Mouse (Mus musculus) lung, postnatal 0 days (tissue): ENCODE data around the gene Rps6ka4. TPM values are rescaled to one million over a fixed set of nuclear protein-coding genes. Genes with fewer than 3 reads are reported as not detected.

ENCODE experiments used
- ATAC-seq: fragments of 200-750 bp; cut with Nextera tagmentation; 2 replicates; pipeline ENCODE4 v1.8.0; 2017; ENCODE audit warnings: moderate library complexity
- DNase-seq: peaks from one replicate; pipeline ENCODE4 v3.0.0-alpha.2; 2016; ENCODE audit warnings: low spot score
- H3K27ac ChIP-seq: fragments of 300-500 bp; sonication (generic); 2 replicates; pipeline ENCODE4 v1.5.1; 2014; ENCODE audit warnings: antibody characterized with exemption, mild to moderate bottlenecking, low read length, mixed read lengths
- H3K27me3 ChIP-seq: fragments of 300-500 bp; sonication (generic); replicated peaks from 2 replicates; pipeline ENCODE4 v1.6.1; 2014; ENCODE audit warnings: low read length, mixed read lengths; ENCODE audit not compliant: insufficient read depth
- H3K36me3 ChIP-seq: fragments of 300-500 bp; sonication (generic); 2 replicates; pipeline ENCODE4 v1.6.1; 2014; ENCODE audit warnings: low read length, mixed read lengths; ENCODE audit not compliant: insufficient read depth
- H3K4me1 ChIP-seq: fragments of 300-500 bp; sonication (generic); 2 replicates; pipeline ENCODE4 v1.6.1; 2014; ENCODE audit warnings: antibody characterized with exemption, low read depth, low read length, mixed read lengths; ENCODE audit not compliant: insufficient read depth
- H3K4me2 ChIP-seq: fragments of 300-500 bp; sonication (generic); replicated peaks from 2 replicates; pipeline ENCODE4 v1.6.1; 2014; ENCODE audit warnings: low read depth, mild to moderate bottlenecking, low read length, moderate library complexity, mixed read lengths
- H3K4me3 ChIP-seq: fragments of 300-500 bp; sonication (generic); 2 replicates; pipeline ENCODE4 v1.5.1; 2014; ENCODE audit warnings: low read depth, low read length
- H3K9ac ChIP-seq: fragments of 300-500 bp; sonication (generic); replicated peaks from 2 replicates; pipeline ENCODE4 v1.6.1; 2014; ENCODE audit warnings: low read depth, mild to moderate bottlenecking
- H3K9me3 ChIP-seq: fragments of 300-500 bp; sonication (generic); 2 replicates; pipeline ENCODE4 v1.6.1; 2016; ENCODE audit warnings: low read length, mixed read lengths
- CTCF ChIP-seq: IDR thresholded peaks from 2 replicates; pipeline ENCODE4 v1.5.1; 2016; ENCODE audit warnings: antibody characterized with exemption, mild to moderate bottlenecking
- EP300 ChIP-seq: IDR thresholded peaks from 2 replicates; pipeline ENCODE4 v1.6.1; 2016; ENCODE audit warnings: antibody characterized with exemption, mild to moderate bottlenecking, control low read depth
- WGBS: fragments of 180-500 bp; shearing (Covaris S2); extraction: QIAGEN DNeasy Blood & Tissue Kit; methylation state at CpG from one replicate; pipeline ENCODE4 v1.1.7; 2014; 5-methylcytosine and 5-hydroxymethylcytosine counted together
- polyA plus RNA-seq: library from polyadenylated mRNA; unstranded; fragments of >200 nt; fragmentation: Nextera tagmentation; extraction: Ambion mirVana; gene quantifications from 2 replicates; pipeline ENCODE4 v1.2.1, GENCODE M21; 2015

The Rps6ka4 gene
- polyA plus RNA-seq, 1 experiment from 2014 or later: 40.6 TPM

GRCm38 (mm10) chr19:6853903-6854302 lies 13.5 kb upstream of the Rps6ka4 start:
- Histone ChIP-seq H3K4me1 (peaks cover 5% of the 10 kb centered on the region; the same call in 1 of the 2 replicates), H3K4me3 (no peak overlapping the region), H3K9ac (no peak overlapping the region), H3K9me3 (no peaks in the 10 kb centered on the region), H3K4me2 (no peak overlapping the region), H3K36me3 (no peaks in the 10 kb centered on the region), H3K27me3 (peaks cover 9% of the 10 kb centered on the region; the same call in 1 of the 2 replicates), H3K27ac (no peak overlapping the region)
- WGBS: 72% methylated on average over 8 of the region's 8 CpGs
- TF ChIP-seq CTCF (peak; percentile 28; the same call in 1 of the 2 replicates), EP300 (no peak)
- DNase-seq (no peak), ATAC-seq (no peak)

- H3K4me2 ChIP-seq: no peak overlapping the region
- H3K27me3 ChIP-seq: peaks cover 20% of the 10 kb centered on the region
- ATAC-seq (no peak), DNase-seq (peak; percentile 30)
- TF ChIP-seq EP300: no peak
- no peak for TF ChIP-seq CTCF
- H3K4me3 ChIP-seq: no peak overlapping the region
- no peak overlapping the region for H3K27ac ChIP-seq
- peaks cover 5% of the 10 kb centered on the region; the same call in 1 of the 2 replicates for H3K4me1 ChIP-seq
- no peaks in the 10 kb centered on the region for H3K9me3 ChIP-seq
- no peak overlapping the region for H3K9ac ChIP-seq
- WGBS: 77% methylated on average over 21 of the region's 21 CpGs
- no peaks in the 10 kb centered on the region for H3K36me3 ChIP-seq
Measured at GRCm38 (mm10) chr19:6852393-6853305, 12.2 kb upstream of the Rps6ka4 start.

- ATAC-seq (no peak), DNase-seq (no peak)
- no peak overlapping the region for H3K27ac ChIP-seq
- no peaks in the 10 kb centered on the region for H3K36me3 ChIP-seq
- H3K9ac ChIP-seq: no peak overlapping the region
- peaks cover 5% of the 10 kb centered on the region; the same call in 1 of the 2 replicates for H3K4me1 ChIP-seq
- 80% methylated on average over 3 of the region's 3 CpGs for WGBS
- TF ChIP-seq CTCF (no peak), EP300 (no peak)
- H3K9me3 ChIP-seq: no peaks in the 10 kb centered on the region
- peaks cover 23% of the 10 kb centered on the region for H3K27me3 ChIP-seq
- no peak overlapping the region for H3K4me2 ChIP-seq
- H3K4me3 ChIP-seq: no peak overlapping the region
Measured at GRCm38 (mm10) chr19:6851497-6851896, 11.1 kb upstream of the Rps6ka4 start.

- no peak overlapping the region for H3K4me2 ChIP-seq
- no peak overlapping the region for H3K27ac ChIP-seq
Measured at GRCm38 (mm10) chr19:6849506-6850068, 9.2 kb upstream of the Rps6ka4 start.

GRCm38 (mm10) chr19:6847841-6848517 lies 7.5 kb upstream of the Rps6ka4 start:
- peak overlapping the region; percentile 12; the same call in 1 of the 2 replicates for H3K4me3 ChIP-seq
- H3K9ac ChIP-seq: no peak overlapping the region
- no peak overlapping the region for H3K27ac ChIP-seq
- peaks cover 17% of the 10 kb centered on the region for H3K27me3 ChIP-seq
- ATAC-seq (peak; percentile 48), DNase-seq (no peak)
- H3K36me3 ChIP-seq: no peaks in the 10 kb centered on the region
- TF ChIP-seq CTCF (no peak), EP300 (no peak)
- 10% methylated on average over 31 of the region's 31 CpGs for WGBS
- H3K9me3 ChIP-seq: no peaks in the 10 kb centered on the region
- no peaks in the 10 kb centered on the region for H3K4me1 ChIP-seq
- H3K4me2 ChIP-seq: peak overlapping the region; percentile 38

More at GRCm38 (mm10) chr19:6849506-6850068, 9.2 kb upstream of the Rps6ka4 start:
- Histone ChIP-seq H3K36me3 (no peaks in the 10 kb centered on the region), H3K9ac (no peak overlapping the region), H3K9me3 (no peaks in the 10 kb centered on the region), H3K27me3 (peaks cover 17% of the 10 kb centered on the region), H3K4me3 (no peak overlapping the region), H3K4me1 (no peaks in the 10 kb centered on the region)
- ATAC-seq (no peak), DNase-seq (no peak)
- no peak for TF ChIP-seq EP300
- no peak for TF ChIP-seq CTCF
- WGBS: 83% methylated on average over 22 of the region's 23 CpGs

- 75% methylated on average over 4 of the region's 4 CpGs for WGBS
- Histone ChIP-seq H3K36me3 (no peaks in the 10 kb centered on the region), H3K4me2 (no peak overlapping the region), H3K4me3 (no peak overlapping the region), H3K27me3 (peaks cover 17% of the 10 kb centered on the region), H3K27ac (no peak overlapping the region), H3K9me3 (no peaks in the 10 kb centered on the region), H3K4me1 (peaks cover 3% of the 10 kb centered on the region; the same call in 1 of the 2 replicates), H3K9ac (no peak overlapping the region)
- no peak for TF ChIP-seq EP300
- no peak for TF ChIP-seq CTCF
- DNase-seq: no peak
- ATAC-seq: no peak
Measured at GRCm38 (mm10) chr19:6846050-6846449, 5.6 kb upstream of the Rps6ka4 start.
